Mouse (Mus musculus): ENCODE results near the gene Gm21294. TPM values are rescaled to one million over a fixed set of nuclear protein-coding genes. Genes with fewer than 3 reads are reported as not detected.
"Not testable (repeated sequence)": the region's sequence is repeated elsewhere in the genome, so short reads cannot be mapped to it uniquely, and the experiment has no call there.

Gm21294 gene
- not detected in 2 replicates for polyA plus RNA-seq (2012; rRNA removed)

DNA sequence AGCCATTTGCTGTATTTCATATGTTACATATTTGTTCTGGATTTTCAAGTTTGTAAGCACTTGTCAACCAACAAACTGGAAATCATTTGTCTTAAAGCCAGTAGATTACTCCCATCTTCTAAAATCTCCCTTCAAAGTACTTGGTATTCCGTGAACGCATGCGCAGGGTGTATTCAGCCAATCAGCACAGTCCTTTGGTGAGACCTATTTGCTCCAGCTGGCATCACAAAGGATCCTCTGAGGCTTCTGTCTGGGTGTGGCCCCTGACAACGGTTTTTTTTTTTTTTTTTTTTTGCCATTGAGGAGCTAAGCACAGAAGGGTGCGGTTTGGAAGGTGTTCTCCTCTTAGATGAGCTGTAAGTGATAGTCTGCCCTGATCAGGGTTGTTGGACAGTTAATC lies at the start of gene Gm21294:
Gm21294 (plus strand) TSS at position 301 of the 400 bp plus-strand sequence.
- WGBS: no CpG with 5 or more reads among the region's 5 CpGs
- DNase-seq (ENCODE audit: low read depth, low spot score): not testable (repeated sequence)

- DNase-seq (ENCODE audit: low read depth, low spot score): not testable (repeated sequence)
Observed at GRCm38 (mm10) chrY:89126246-89126645, 73.6 kb downstream of the Gm21294 start.

More at GRCm38 (mm10) chrY:89126246-89126645, 73.6 kb downstream of the Gm21294 start:
- WGBS: 100% methylated on average over 2 of the region's 21 CpGs
